Mouse (Mus musculus): ENCODE data around the gene Glb1l.

The Glb1l gene

DNA sequence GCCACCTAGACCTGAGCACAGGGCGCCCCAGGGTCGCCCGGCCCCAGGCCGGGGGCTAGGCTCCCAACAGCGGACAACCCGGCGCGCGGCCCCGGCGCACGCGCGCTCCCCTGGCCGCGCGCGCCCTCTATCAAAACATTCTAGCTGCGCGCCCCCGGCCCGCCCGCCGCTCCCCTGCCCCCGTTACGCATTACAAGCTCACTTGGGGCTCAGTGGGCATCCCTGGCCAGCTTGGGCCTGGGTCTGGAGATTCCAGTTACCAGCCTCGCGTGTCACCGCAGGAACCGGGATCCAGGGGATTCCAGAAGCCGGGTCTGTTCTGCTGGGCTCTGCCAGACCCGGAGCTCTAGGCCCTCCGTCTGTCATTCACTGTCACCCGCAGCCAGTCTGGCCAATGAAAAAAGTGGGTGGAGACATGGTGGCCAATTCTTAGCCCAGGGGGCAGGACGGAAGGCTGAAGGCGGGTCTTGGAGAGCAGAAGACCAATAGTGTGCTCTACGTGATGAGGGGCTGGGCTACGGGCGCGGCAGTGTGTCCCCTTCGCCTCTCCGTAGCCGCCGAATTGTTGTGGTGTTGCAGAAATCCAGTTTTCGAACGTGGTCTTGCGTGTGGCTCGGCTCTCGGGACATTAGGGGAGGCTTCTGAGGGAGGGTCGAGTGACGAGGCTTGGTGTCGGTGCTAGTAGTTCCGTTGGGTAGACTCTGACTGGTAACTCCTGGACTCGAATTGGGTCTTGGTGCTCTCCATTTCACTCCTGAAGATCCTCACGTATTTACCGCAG, 18.8 kb downstream of the Glb1l start, which contains the start of the genes Ankzf1 and Atg9a:
Ankzf1 (plus strand) TSS at position 530 of the 781 bp plus-strand sequence.
Atg9a (minus strand) TSS at position 575 of the 781 bp plus-strand sequence.
- DNase-seq, result peak; percentile 93

- no peak for DNase-seq
Observed at GRCm38 (mm10) chr1:75191258-75191621, 19.4 kb downstream of the Glb1l start.

- no peak for DNase-seq
Observed at GRCm38 (mm10) chr1:75190577-75190976, 20.0 kb downstream of the Glb1l start.

GRCm38 (mm10) chr1:75187914-75188483, 22.6 kb downstream of the Glb1l start:
- no peak for DNase-seq

- no peak for DNase-seq
Observed at GRCm38 (mm10) chr1:75187126-75187525, 23.5 kb downstream of the Glb1l start.

- no peak for DNase-seq
Observed at GRCm38 (mm10) chr1:75185495-75185894, 25.1 kb downstream of the Glb1l start.

- DNase-seq, result no peak
Observed at GRCm38 (mm10) chr1:75182160-75182559, 28.5 kb downstream of the Glb1l start.

- DNase-seq, result no peak
Observed at GRCm38 (mm10) chr1:75181377-75181870, 29.2 kb downstream of the Glb1l start.

DNA sequence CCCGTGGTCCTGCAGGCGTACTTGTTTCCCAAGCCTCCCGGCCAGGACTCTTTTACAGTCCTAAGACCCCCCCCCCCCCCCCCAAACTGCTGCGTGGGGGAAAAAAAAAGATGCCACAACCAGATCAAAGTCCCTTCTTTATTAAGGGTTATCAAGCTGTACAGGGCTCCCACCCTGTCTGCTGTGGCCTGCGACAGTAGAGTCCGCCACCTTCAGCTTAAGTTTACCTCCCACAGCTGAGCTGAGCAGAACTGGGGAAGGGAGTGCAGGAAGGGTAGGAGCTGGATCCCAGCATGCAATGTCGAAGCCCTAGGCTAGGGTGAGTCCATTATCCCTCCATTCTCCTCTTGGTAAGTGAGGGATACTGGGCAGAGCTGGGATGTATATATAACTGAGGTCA, 29.9 kb downstream of the Glb1l start:
- DNase-seq, result no peak

DNA sequence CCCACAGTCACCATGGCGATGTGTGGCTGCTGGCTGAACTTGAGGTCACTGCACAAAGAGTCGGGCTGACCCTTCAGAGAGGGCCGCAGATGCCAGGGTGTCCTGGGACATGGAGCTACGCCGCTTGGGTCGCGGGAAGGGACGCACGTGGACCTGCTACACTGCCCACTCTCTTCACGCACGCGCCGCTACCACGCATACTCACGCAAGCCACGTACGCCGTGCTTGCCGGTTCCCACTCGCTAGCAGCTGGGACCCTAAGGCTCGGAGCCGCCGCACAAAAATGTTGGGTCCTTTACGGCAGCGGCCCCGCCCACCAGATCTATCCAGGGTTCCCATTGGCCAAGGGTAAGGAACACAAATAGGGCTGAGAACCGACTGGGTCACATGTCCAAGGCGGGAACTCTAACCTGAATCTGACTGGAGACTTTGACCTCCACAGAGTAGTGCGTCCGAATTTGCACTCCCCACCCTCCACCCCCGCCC, 30.5 kb downstream of the Glb1l start, which contains the start of gene Abcb6:
Abcb6 (minus strand) TSS at position 288 of the 486 bp plus-strand sequence.
- DNase-seq, result peak; percentile 78

DNA sequence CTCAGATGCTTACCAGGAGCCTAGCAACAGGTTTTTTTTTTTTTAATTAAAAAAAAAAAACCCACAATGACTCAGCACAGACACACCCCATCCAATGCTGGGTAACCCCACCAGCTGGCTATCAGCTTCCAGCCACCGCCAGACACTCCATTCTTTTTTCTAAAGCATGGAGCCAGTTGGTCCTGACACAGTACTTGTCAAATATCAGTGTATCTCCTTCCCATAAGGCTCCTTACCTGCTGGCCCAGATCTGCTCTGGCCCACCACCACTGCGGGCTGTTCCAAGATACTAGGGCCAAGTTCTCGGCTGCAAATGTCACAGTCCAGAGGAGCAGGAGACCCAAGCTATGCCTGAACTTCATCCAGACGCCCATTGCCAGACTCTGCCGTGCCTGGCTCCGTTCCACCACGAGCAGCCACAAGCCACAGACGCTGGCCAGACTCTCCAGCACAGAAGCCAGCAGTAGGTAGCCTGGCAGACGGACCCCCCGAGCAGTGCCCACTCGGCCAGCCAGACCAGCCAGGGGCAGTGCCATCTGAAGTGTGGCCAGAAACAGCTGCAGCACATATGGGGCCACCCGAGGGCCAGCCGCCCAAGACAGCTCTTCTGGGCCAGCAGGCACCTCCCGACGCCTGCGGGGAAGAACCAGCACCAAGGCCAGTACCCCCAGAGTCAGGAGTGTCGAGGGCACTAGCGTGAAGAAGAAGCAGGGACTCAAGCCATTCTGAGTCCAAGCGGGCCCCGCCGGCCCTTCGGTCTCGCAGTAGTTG, 31.1 kb downstream of the Glb1l start:
- peak; percentile 46 for DNase-seq

GRCm38 (mm10) chr1:75168472-75169464, 41.8 kb downstream of the Glb1l start, which contains the start of gene Zfand2b:
Gene Zfand2b (plus strand): TSS chr1:75168646.
- peak; percentile 98 for DNase-seq

GRCm38 (mm10) chr1:75168093-75168471, 42.5 kb downstream of the Glb1l start:
- no peak for DNase-seq

DNA sequence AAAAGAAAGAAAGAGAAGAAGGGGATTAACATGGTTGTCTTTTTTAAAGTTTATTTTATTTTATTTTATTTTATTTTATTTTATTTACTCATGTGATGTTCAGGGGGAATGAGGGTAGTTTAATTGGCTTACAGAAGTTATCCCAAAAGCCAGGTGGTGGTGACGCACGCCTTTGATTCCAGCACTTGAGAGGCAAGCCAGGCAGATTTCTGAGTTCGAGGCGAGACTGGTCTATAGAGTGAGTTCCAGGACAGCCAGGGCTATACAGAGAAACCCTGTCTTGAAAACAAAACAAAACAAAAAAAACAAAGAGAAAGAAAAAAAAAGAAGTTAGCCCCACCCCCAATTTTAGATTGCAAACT, 50.4 kb downstream of the Glb1l start:
- DNase-seq, result no peak

GRCm38 (mm10) chr1:75159540-75160255, 50.9 kb downstream of the Glb1l start:
- DNase-seq, result no peak

- DNase-seq, result no peak
Observed at GRCm38 (mm10) chr1:75158990-75159389, 51.6 kb downstream of the Glb1l start.

GRCm38 (mm10) chr1:75155837-75156236, 54.8 kb downstream of the Glb1l start:
- DNase-seq, result no peak

- no peak for DNase-seq
Observed at GRCm38 (mm10) chr1:75148727-75149126, 61.9 kb downstream of the Glb1l start.
